Mouse (Mus musculus) hindbrain, embryonic 16.5 days (tissue): ENCODE measurements around the gene Nr0b2. TPM values are rescaled to one million over a fixed set of nuclear protein-coding genes. Genes with fewer than 3 reads are reported as not detected.
A peak's percentile ranks its signal among the peaks of the same experiment; 100 is the strongest.
"Not testable (repeated sequence)": the region's sequence is repeated elsewhere in the genome, so short reads cannot be mapped to it uniquely, and the experiment has no call there.

Source experiments
- ATAC-seq: fragments of 200-750 bp; cut with Nextera tagmentation; 2 replicates; pipeline ENCODE4 v1.8.0; 2017; ENCODE audit warnings: moderate TSS enrichment, moderate library complexity
- H3K27ac ChIP-seq: fragments of 300-500 bp; sonication (generic); 2 replicates; pipeline ENCODE4 v1.5.1; 2014; ENCODE audit warnings: low read depth, mild to moderate bottlenecking, control low read depth, low read length, moderate library complexity
- H3K27me3 ChIP-seq: fragments of 300-500 bp; sonication (generic); replicated peaks from 2 replicates; pipeline ENCODE4 v1.6.1; 2014; ENCODE audit warnings: low read length; ENCODE audit not compliant: control insufficient read depth, insufficient read depth
- H3K36me3 ChIP-seq: fragments of 300-500 bp; sonication (generic); 2 replicates; pipeline ENCODE4 v1.6.1; 2014; ENCODE audit warnings: mild to moderate bottlenecking, low read length, moderate library complexity, mixed read lengths; ENCODE audit not compliant: control insufficient read depth, insufficient read depth
- H3K4me1 ChIP-seq: fragments of 300-500 bp; sonication (generic); 2 replicates; pipeline ENCODE4 v1.6.1; 2014; ENCODE audit warnings: low read depth, low read length; ENCODE audit not compliant: control insufficient read depth, insufficient read depth
- H3K4me2 ChIP-seq: fragments of 300-500 bp; sonication (generic); 2 replicates; pipeline ENCODE4 v1.6.1; 2014; ENCODE audit warnings: mild to moderate bottlenecking, low read length, control low read depth, moderate library complexity
- H3K4me3 ChIP-seq: fragments of 300-500 bp; sonication (generic); 2 replicates; pipeline ENCODE4 v1.5.1; 2014; ENCODE audit warnings: mild to moderate bottlenecking, low read length, control low read depth, moderate library complexity
- H3K9ac ChIP-seq: fragments of 300-500 bp; sonication (generic); 2 replicates; pipeline ENCODE4 v1.6.1; 2014; ENCODE audit warnings: low read depth, mild to moderate bottlenecking, control low read depth, low read length, moderate library complexity
- H3K9me3 ChIP-seq: fragments of 300-500 bp; sonication (generic); 2 replicates; pipeline ENCODE4 v1.6.1; 2014; ENCODE audit warnings: mild to moderate bottlenecking, low read length, moderate library complexity; ENCODE audit not compliant: control insufficient read depth
- WGBS: fragments of 180-500 bp; shearing (Covaris S2); extraction: QIAGEN DNeasy Blood & Tissue Kit; methylation state at CpG from one replicate; pipeline ENCODE4 v1.1.7; 2014; 5-methylcytosine and 5-hydroxymethylcytosine counted together
- polyA plus RNA-seq: library from polyadenylated mRNA; unstranded; fragments of >200 nt; fragmentation: Nextera tagmentation; extraction: Ambion mirVana; gene quantifications from 2 replicates; pipeline ENCODE4 v1.2.1, GENCODE M21; 2015

The Nr0b2 gene
- 0.36 TPM in 1 of 2 replicates, not detected in the other for polyA plus RNA-seq

GRCm38 (mm10) chr4:133552768-133553447 is at the start of gene Nr0b2:
Nr0b2 (plus strand) TSS chr4:133553376.
- Histone ChIP-seq H3K4me3 (no peak within 1 kb of the TSS), H3K27ac (no peak within 1 kb of the TSS), H3K9ac (no peak within 1 kb of the TSS), H3K36me3 (no peaks in the 10 kb centered on the region), H3K4me2 (no peak within 1 kb of the TSS), H3K9me3 (no peaks in the 10 kb centered on the region), H3K27me3 (no peaks in the 10 kb centered on the region; the same call in 1 of the 2 replicates), H3K4me1 (no peaks in the 10 kb centered on the region)
- WGBS = 71% methylated on average over 10 of the region's 10 CpGs
- no peak for ATAC-seq

GRCm38 (mm10) chr4:133504300-133504699 is 48.9 kb upstream of the Nr0b2 start:
- Histone ChIP-seq H3K9ac (no peak overlapping the region), H3K9me3 (no peaks in the 10 kb centered on the region), H3K27ac (no peak overlapping the region), H3K27me3 (peaks cover 23% of the 10 kb centered on the region), H3K4me3 (no peak overlapping the region), H3K36me3 (no peaks in the 10 kb centered on the region), H3K4me2 (no peak overlapping the region), H3K4me1 (no peaks in the 10 kb centered on the region)
- 43% methylated on average over 5 of the region's 5 CpGs for WGBS
- ATAC-seq = no peak

GRCm38 (mm10) chr4:133504755-133505485 is 48.3 kb upstream of the Nr0b2 start:
- no peak overlapping the region for H3K27ac ChIP-seq
- H3K4me1 ChIP-seq = no peaks in the 10 kb centered on the region
- no peak for ATAC-seq
- H3K36me3 ChIP-seq = no peaks in the 10 kb centered on the region
- no peak overlapping the region for H3K9ac ChIP-seq
- no peak overlapping the region for H3K4me2 ChIP-seq
- 70% methylated on average over 9 of the region's 9 CpGs for WGBS
- H3K9me3 ChIP-seq = no peaks in the 10 kb centered on the region
- H3K4me3 ChIP-seq = no peak overlapping the region
- peaks cover 16% of the 10 kb centered on the region for H3K27me3 ChIP-seq

- no peak overlapping the region for H3K9ac ChIP-seq
- 73% methylated on average over 5 of the region's 5 CpGs for WGBS
- H3K9me3 ChIP-seq = no peaks in the 10 kb centered on the region
- H3K4me1 ChIP-seq = no peaks in the 10 kb centered on the region
- no peak overlapping the region for H3K4me2 ChIP-seq
- no peak overlapping the region for H3K27ac ChIP-seq
- H3K4me3 ChIP-seq = no peak overlapping the region
- no peaks in the 10 kb centered on the region for H3K36me3 ChIP-seq
- H3K27me3 ChIP-seq = peaks cover 6% of the 10 kb centered on the region
- no peak for ATAC-seq
Observed at GRCm38 (mm10) chr4:133506573-133506972, 46.6 kb upstream of the Nr0b2 start.

- Histone ChIP-seq H3K27ac (0 out of 2 replicates have a peak overlapping the region, but pooled peaks have one; percentile 24), H3K27me3 (peaks cover 2% of the 10 kb centered on the region; the same call in 1 of the 2 replicates), H3K4me1 (no peaks in the 10 kb centered on the region), H3K4me3 (no peak overlapping the region), H3K4me2 (no peak overlapping the region), H3K9ac (no peak overlapping the region), H3K36me3 (no peaks in the 10 kb centered on the region), H3K9me3 (no peaks in the 10 kb centered on the region)
- peak; percentile 74; the same call in 1 of the 2 replicates for ATAC-seq
- 60% methylated on average over 7 of the region's 7 CpGs for WGBS
Observed at GRCm38 (mm10) chr4:133508990-133509389, 44.2 kb upstream of the Nr0b2 start.

GRCm38 (mm10) chr4:133511050-133511449 is 42.1 kb upstream of the Nr0b2 start:
- Histone ChIP-seq H3K4me1 (no peaks in the 10 kb centered on the region), H3K9me3 (no peaks in the 10 kb centered on the region), H3K36me3 (no peaks in the 10 kb centered on the region), H3K27me3 (peaks cover 5% of the 10 kb centered on the region; the same call in 1 of the 2 replicates), H3K27ac (no peak overlapping the region), H3K4me2 (no peak overlapping the region), H3K4me3 (no peak overlapping the region), H3K9ac (no peak overlapping the region)
- WGBS = 84% methylated on average over 5 of the region's 5 CpGs
- no peak for ATAC-seq

- not testable (repeated sequence) for H3K4me1 ChIP-seq, H3K9ac ChIP-seq, H3K36me3 ChIP-seq, ATAC-seq, H3K27ac ChIP-seq, H3K4me3 ChIP-seq, H3K27me3 ChIP-seq, H3K4me2 ChIP-seq, H3K9me3 ChIP-seq
- WGBS = 60% methylated on average over 4 of the region's 5 CpGs
Observed at GRCm38 (mm10) chr4:133512511-133512910, 40.7 kb upstream of the Nr0b2 start.

GRCm38 (mm10) chr4:133512972-133513371 is 40.2 kb upstream of the Nr0b2 start:
- H3K9ac ChIP-seq = no peak overlapping the region
- H3K36me3 ChIP-seq = no peaks in the 10 kb centered on the region
- H3K4me1 ChIP-seq = no peaks in the 10 kb centered on the region
- H3K9me3 ChIP-seq = no peaks in the 10 kb centered on the region
- peaks cover 13% of the 10 kb centered on the region for H3K27me3 ChIP-seq
- no peak overlapping the region for H3K4me2 ChIP-seq
- ATAC-seq = peak; percentile 67
- H3K4me3 ChIP-seq = no peak overlapping the region
- H3K27ac ChIP-seq = no peak overlapping the region
- 13% methylated on average over 8 of the region's 8 CpGs for WGBS

- ATAC-seq = no peak
- WGBS = 4% methylated on average over 51 of the region's 69 CpGs
Observed at GRCm38 (mm10) chr4:133518601-133519368, 34.4 kb upstream of the Nr0b2 start, which contains the start of gene Kdf1. Kdf1 (plus strand) TSS chr4:133518963.

More at GRCm38 (mm10) chr4:133518601-133519368, 34.4 kb upstream of the Nr0b2 start, which contains the start of gene Kdf1:
- H3K27me3 ChIP-seq = peaks cover 42% of the 10 kb centered on the region
- peak within 1 kb of the TSS; percentile 13; the same call in 1 of the 2 replicates for H3K9ac ChIP-seq
- no peaks in the 10 kb centered on the region for H3K36me3 ChIP-seq
- H3K4me3 ChIP-seq = peak within 1 kb of the TSS; percentile 36
- H3K27ac ChIP-seq = no peak within 1 kb of the TSS
- H3K4me1 ChIP-seq = peaks cover 6% of the 10 kb centered on the region; the same call in 1 of the 2 replicates
- H3K4me2 ChIP-seq = peak within 1 kb of the TSS; percentile 47
- no peaks in the 10 kb centered on the region for H3K9me3 ChIP-seq
